In the genomic region with DNA sequence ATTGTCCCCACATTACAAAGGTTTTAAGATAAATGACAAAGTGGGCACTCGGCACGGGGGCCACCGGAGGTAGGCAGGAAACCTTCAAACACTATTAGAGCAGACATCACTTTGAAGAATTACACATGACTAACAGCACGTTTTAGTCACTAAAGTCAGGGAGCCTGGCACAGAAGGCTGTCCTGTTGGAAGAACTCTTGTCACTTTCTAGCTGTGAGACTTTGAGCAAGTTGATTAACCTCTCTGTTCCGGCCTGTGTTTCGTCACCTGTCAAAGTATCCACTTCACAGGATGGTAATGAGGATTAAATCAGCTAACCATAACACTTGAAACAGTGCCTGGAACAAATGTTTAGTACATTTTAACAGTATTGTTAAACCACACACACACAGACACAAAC, we compare ENCODE assay signal across 14 mouse cellular contexts. TPM values are rescaled to one million over a fixed set of nuclear protein-coding genes. Genes with fewer than 3 reads are reported as not detected.
DNase-seq lines count a peak whose midpoint lies in the region; ATAC-seq and TF ChIP-seq lines count a peak whose summit lies in the region.
"Had no signal": no experiment of that assay in that cellular context is flagged by ENCODE, and none has a peak within 500 bp of the region (broad histone marks: within the 10 kb centered on the region; RNA-seq: fewer than 3 reads in every experiment).

No protein-coding gene starts in this region.

- no peaks in the 10 kb centered on the region for H3K36me3 ChIP-seq in kidney, embryonic 15.5 days
- no peaks in the 10 kb centered on the region for H3K36me3 ChIP-seq in hindbrain, embryonic 13.5 days
- no peaks in the 10 kb centered on the region for H3K36me3 ChIP-seq in liver, embryonic 14.5 days (replicated peaks; ENCODE audit: control insufficient read depth, insufficient read depth, low read depth)
- no peaks in the 10 kb centered on the region for H3K36me3 ChIP-seq in neural tube, embryonic 13.5 days
- H3K36me3 ChIP-seq in forebrain, embryonic 13.5 days (ENCODE audit: poor library complexity, severe bottlenecking), result no peaks in the 10 kb centered on the region

- peaks cover 68% of the 10 kb centered on the region for H3K4me1 ChIP-seq in kidney, embryonic 15.5 days
- peaks cover 59% of the 10 kb centered on the region for H3K4me1 ChIP-seq in hindbrain, embryonic 13.5 days (replicated peaks)
- H3K4me1 ChIP-seq in liver, embryonic 14.5 days (replicated peaks; ENCODE audit: control insufficient read depth in 2 of 2, insufficient read depth in 2 of 2, low read length in 1 of 2), result peaks cover 0 to 7% of the 10 kb centered on the region in 2 experiments; a peak in 2 of 4 replicates
- H3K4me1 ChIP-seq in neural tube, embryonic 13.5 days (replicated peaks), result peaks cover 67% of the 10 kb centered on the region
- H3K4me1 ChIP-seq in forebrain, embryonic 13.5 days, result peaks cover 47% of the 10 kb centered on the region

- H3K27ac ChIP-seq in kidney, embryonic 15.5 days, result no peak overlapping the region
- no peak overlapping the region for H3K27ac ChIP-seq in hindbrain, embryonic 13.5 days
- H3K27ac ChIP-seq in liver, embryonic 14.5 days, result no peak overlapping the region
- H3K27ac ChIP-seq in neural tube, embryonic 13.5 days (replicated peaks), result no peak overlapping the region
- no peak overlapping the region for H3K27ac ChIP-seq in forebrain, embryonic 13.5 days
- H3K27ac ChIP-seq: layer of hippocampus, adult 2 months had no signal

- no peak for TF ChIP-seq CTCF in liver, embryonic 14.5 days (IDR thresholded peaks at IDR 0.05; ENCODE audit: low read depth)

- peaks cover 81% of the 10 kb centered on the region for H3K27me3 ChIP-seq in kidney, embryonic 15.5 days
- peaks cover 61% of the 10 kb centered on the region for H3K27me3 ChIP-seq in hindbrain, embryonic 13.5 days
- peaks cover 67% of the 10 kb centered on the region for H3K27me3 ChIP-seq in liver, embryonic 14.5 days (ENCODE audit: control insufficient read depth, insufficient read depth, low read length)
- H3K27me3 ChIP-seq in neural tube, embryonic 13.5 days, result peaks cover 34% of the 10 kb centered on the region
- peaks cover 96% of the 10 kb centered on the region for H3K27me3 ChIP-seq in forebrain, embryonic 13.5 days

- H3K9ac ChIP-seq in kidney, embryonic 15.5 days, result no peak overlapping the region
- no peak overlapping the region; the same call in 1 of the 2 replicates for H3K9ac ChIP-seq in hindbrain, embryonic 13.5 days
- no peak overlapping the region for H3K9ac ChIP-seq in liver, embryonic 14.5 days (replicated peaks)
- no peak overlapping the region for H3K9ac ChIP-seq in neural tube, embryonic 13.5 days
- no peak overlapping the region for H3K9ac ChIP-seq in forebrain, embryonic 13.5 days

- peak overlapping the region; percentile 65 for H3K4me3 ChIP-seq in kidney, embryonic 15.5 days (replicated peaks)
- no peak overlapping the region for H3K4me3 ChIP-seq in hindbrain, embryonic 13.5 days
- 0 out of 4 replicates have a peak overlapping the region, but pooled peaks of 1 of the 2 experiments have one; percentile 24 for H3K4me3 ChIP-seq in liver, embryonic 14.5 days (ENCODE audit: insufficient read depth in 1 of 2, low read depth in 2 of 2, low read length in 2 of 2)
- peak overlapping the region; percentile 18 for H3K4me3 ChIP-seq in neural tube, embryonic 13.5 days
- no peak overlapping the region for H3K4me3 ChIP-seq in forebrain, embryonic 13.5 days
- H3K4me3 ChIP-seq: layer of hippocampus, adult 2 months had no signal

- WGBS in kidney, embryonic 15.5 days, result 14% methylated on average over 6 of the region's 6 CpGs
- WGBS in hindbrain, embryonic 13.5 days, result 22% methylated on average over 6 of the region's 6 CpGs
- 25% methylated on average over 6 of the region's 6 CpGs for WGBS in liver, embryonic 14.5 days (ENCODE audit: insufficient replicate concordance)
- 13% methylated on average over 6 of the region's 6 CpGs for WGBS in neural tube, embryonic 13.5 days
- 13% methylated on average over 6 of the region's 6 CpGs for WGBS in forebrain, embryonic 13.5 days

- DNase-seq in kidney, adult 18-20 months, result no peak
- DNase-seq in liver, embryonic 14.5 days (ENCODE audit: low read depth in 3 of 3, low spot score in 3 of 3), result no peak
- DNase-seq in cerebellum, adult 11-12 months, result no peak
- DNase-seq: cerebellum, postnatal 10 days; gastrocnemius, postnatal 36 days; heart, postnatal 36 days; lung, adult 18-20 months; retina, postnatal 1 day had no signal

- no peaks in the 10 kb centered on the region for H3K9me3 ChIP-seq in kidney, embryonic 15.5 days (replicated peaks)
- no peaks in the 10 kb centered on the region for H3K9me3 ChIP-seq in hindbrain, embryonic 13.5 days
- H3K9me3 ChIP-seq in liver, embryonic 14.5 days (ENCODE audit: control insufficient read depth, low read length), result no peaks in the 10 kb centered on the region
- no peaks in the 10 kb centered on the region for H3K9me3 ChIP-seq in neural tube, embryonic 13.5 days
- no peaks in the 10 kb centered on the region for H3K9me3 ChIP-seq in forebrain, embryonic 13.5 days (replicated peaks)

- peak overlapping the region; percentile 87 for H3K4me2 ChIP-seq in kidney, embryonic 15.5 days
- H3K4me2 ChIP-seq in hindbrain, embryonic 13.5 days, result peak overlapping the region; percentile 88
- peak overlapping the region; percentile 44 for H3K4me2 ChIP-seq in liver, embryonic 14.5 days (ENCODE audit: low read depth)
- peak overlapping the region; percentile 89 for H3K4me2 ChIP-seq in neural tube, embryonic 13.5 days
- no peak overlapping the region for H3K4me2 ChIP-seq in forebrain, embryonic 13.5 days

- no peak for TF ChIP-seq EP300 in liver, embryonic 14.5 days (IDR thresholded peaks at IDR 0.05; ENCODE audit: low read depth)

- no peak for ATAC-seq in kidney, embryonic 15.5 days (replicated peaks; ENCODE audit: low FRiP score)
- no peak for ATAC-seq in hindbrain, embryonic 13.5 days (ENCODE audit: low FRiP score)
- no peak for ATAC-seq in liver, embryonic 14.5 days (ENCODE audit: insufficient read depth)
- no peak for ATAC-seq in neural tube, embryonic 13.5 days (ENCODE audit: low read depth)
- no peak for ATAC-seq in inflammation-experienced regulatory T-cells, adult 6 months
- ATAC-seq in forebrain, embryonic 13.5 days, result no peak

RNA-seq across cellular contexts. Expression of a gene that starts 4.5 kb away (rescaled TPM):
- polyA plus RNA-seq in kidney, embryonic 15.5 days (2015; fragmentation: Nextera tagmentation; extraction: Ambion mirVana), result 33.2 and 34.6 TPM in 2 replicates
- 6.5 and 7.5 TPM in 2 replicates for polyA plus RNA-seq in hindbrain, embryonic 13.5 days (2015; fragmentation: Nextera tagmentation; extraction: Ambion mirVana)
- polyA plus RNA-seq in liver, embryonic 14.5 days (2012; rRNA removed), result 7.8 and 8.0 TPM in 2 replicates
- 10.4 and 12.1 TPM in 2 replicates for polyA plus RNA-seq in liver, embryonic 14.5 days (2014; fragmentation: Nextera tagmentation; extraction: Ambion mirVana)
- 7.3 and 9.4 TPM in 2 replicates for polyA plus RNA-seq in neural tube, embryonic 13.5 days (2015; fragmentation: Nextera tagmentation; extraction: Ambion mirVana)
- 1 to 10 TPM; 3.8 to 5.8 (median 3.8) TPM for polyA plus RNA-seq in inflammation-experienced regulatory T-cells, adult 6 months (2017; shearing (Covaris generic))
- polyA plus RNA-seq in forebrain, embryonic 13.5 days (2015; fragmentation: Nextera tagmentation; extraction: Ambion mirVana), result 2.4 and 3.2 TPM in 2 replicates

Comparison
In these comparisons a context has a peak if more than half of its experiments do, and no peak if none do; other contexts are left out.
1. H3K4me3 ChIP-seq: peak in kidney, embryonic 15.5 days (single experiment) and neural tube, embryonic 13.5 days (single experiment); none in hindbrain, embryonic 13.5 days (single experiment) and forebrain, embryonic 13.5 days (single experiment).